Mouse (Mus musculus) gastrocnemius, adult 8-10 months (tissue): ENCODE measurements around the gene Abracl. TPM values are rescaled to one million over a fixed set of nuclear protein-coding genes. Genes with fewer than 3 reads are reported as not detected.

Experiments used
- DNase-seq, 2 experiments: peaks; one replicate each; pipeline ENCODE4 v3.0.0; 2022; ENCODE audit warnings: low spot score in 2 of 2
- total RNA-seq, 4 experiments: library from RNA; stranded (reverse); gene quantifications; 2 replicates each; pipeline ENCODE4 v1.2.4; 2022

Abracl gene
- total RNA-seq, 4 experiments from 2014 or later: 0.58 to 3.8 (median 1.5) TPM

- DNase-seq: peak; percentile 16 to 39
Observed at GRCm38 (mm10) chr10:18022312-18022711, 776 bp downstream of the Abracl start.

- DNase-seq: no peak
Observed at GRCm38 (mm10) chr10:18021576-18022311, 1.3 kb downstream of the Abracl start.

GRCm38 (mm10) chr10:18020846-18021245, 2.2 kb downstream of the Abracl start:
- DNase-seq: no peak

GRCm38 (mm10) chr10:18020443-18020842, 2.6 kb downstream of the Abracl start:
- DNase-seq: no peak

GRCm38 (mm10) chr10:18011761-18012160, 11.3 kb downstream of the Abracl start:
- no peak for DNase-seq

- DNase-seq: no peak
Observed at GRCm38 (mm10) chr10:18009744-18010143, 13.3 kb downstream of the Abracl start.

- DNase-seq: no peak
Observed at GRCm38 (mm10) chr10:18008118-18008517, 15.0 kb downstream of the Abracl start.

- no peak for DNase-seq
Observed at GRCm38 (mm10) chr10:18007243-18007642, 15.8 kb downstream of the Abracl start.

- DNase-seq: peak in 1 of 2 experiments; percentile 18
Observed at GRCm38 (mm10) chr10:18006756-18007155, 16.3 kb downstream of the Abracl start.

GRCm38 (mm10) chr10:18005136-18005955, 17.7 kb downstream of the Abracl start:
- DNase-seq: no peak

- DNase-seq: no peak
Observed at GRCm38 (mm10) chr10:18003966-18004637, 19.0 kb downstream of the Abracl start.

- no peak for DNase-seq
Observed at GRCm38 (mm10) chr10:17990576-17990975, 32.5 kb downstream of the Abracl start.

- no peak for DNase-seq
Observed at GRCm38 (mm10) chr10:17989136-17989535, 34.0 kb downstream of the Abracl start.

- DNase-seq: no peak
Observed at GRCm38 (mm10) chr10:17987823-17988423, 35.2 kb downstream of the Abracl start.

GRCm38 (mm10) chr10:17983313-17983712, 39.8 kb downstream of the Abracl start:
- DNase-seq: peak; percentile 31 to 59

- no peak for DNase-seq
Observed at GRCm38 (mm10) chr10:17966090-17966489, 57.0 kb downstream of the Abracl start.

Other genes with a start within 250 kb of the Abracl start
- gene Txlnb, start 227.1 kb downstream of the Abracl start, total RNA-seq: 100 to 1,000 TPM; 374 to 407 (median 392) TPM
- 10 to 100 TPM; 17.4 to 22.7 (median 20.4) TPM for gene Heca, start 75.2 kb downstream of the Abracl start, total RNA-seq
- 10 to 100 TPM; 27.7 to 33.2 (median 30.2) TPM for gene Reps1, start 32.6 kb upstream of the Abracl start, total RNA-seq
- under 1 TPM in 3 of 4 experiments, not detected in 1; 0.53 to 0.92 (median 0.62) TPM for gene Ect2l, start 187.6 kb upstream of the Abracl start, total RNA-seq
- 1 to 10 TPM; 6.8 to 9.5 (median 8.2) TPM for gene Ccdc28a, start 211.7 kb upstream of the Abracl start, total RNA-seq